Comparison of ENCODE assay signal across 22 mouse cellular contexts in genomic region chr15:79913761-79914346, GRCm38 (mm10).
"Had no signal": no experiment of that assay in that cellular context is flagged by ENCODE, and none has a peak within 500 bp of the region (broad histone marks: within the 10 kb centered on the region; RNA-seq: fewer than 3 reads in every experiment).

No protein-coding gene starts in this region.

- H3K4me3 ChIP-seq: heart, embryonic 10.5 days; heart, embryonic 12.5 days; hindbrain, embryonic 13.5 days; hindbrain, embryonic 15.5 days; intestine, embryonic 15.5 days; layer of hippocampus, adult 2 months; left cerebral cortex, adult 2 months; limb, embryonic 10.5 days; limb, embryonic 12.5 days; liver, embryonic 13.5 days had no signal

- H3K4me1 ChIP-seq: heart, embryonic 12.5 days; hindbrain, embryonic 13.5 days; hindbrain, embryonic 15.5 days; intestine, embryonic 15.5 days; limb, embryonic 10.5 days; limb, embryonic 12.5 days; liver, embryonic 13.5 days had no signal

- H3K27me3 ChIP-seq: hindbrain, embryonic 13.5 days; hindbrain, embryonic 15.5 days; intestine, embryonic 15.5 days; limb, embryonic 12.5 days; liver, embryonic 13.5 days had no signal

- H3K27ac ChIP-seq: heart, embryonic 10.5 days; hindbrain, embryonic 13.5 days; hindbrain, embryonic 15.5 days; hindbrain, postnatal 0 days; intestine, embryonic 15.5 days; layer of hippocampus, adult 2 months; left cerebral cortex, adult 2 months; limb, embryonic 10.5 days; limb, embryonic 12.5 days; liver, embryonic 13.5 days had no signal

- ATAC-seq: intestine, embryonic 15.5 days; intestine, postnatal 0 days had no signal

- H3K36me3 ChIP-seq: heart, embryonic 10.5 days; heart, embryonic 12.5 days; intestine, embryonic 15.5 days; limb, embryonic 10.5 days; limb, embryonic 12.5 days had no signal

- DNase-seq: gastrocnemius, postnatal 14 days; gastrocnemius, postnatal 36 days; heart, adult 18-20 months; heart, postnatal 10 days; kidney, adult 18-20 months; kidney, adult 8-10 months; kidney, postnatal 10 days; kidney, postnatal 25 days; kidney, postnatal 4 days; liver; liver, embryonic 13.5 days had no signal
